Mouse (Mus musculus) testis, adult 2 months (tissue): ENCODE measurements around the gene Cactin. TPM values are rescaled to one million over a fixed set of nuclear protein-coding genes. Genes with fewer than 3 reads are reported as not detected.

Experiments used
- H3K27ac ChIP-seq: fragments of 200-500 bp; 2 replicates; pipeline ENCODE4 v1.5.1; 2012; ENCODE audit warnings: low read depth, low read length; ENCODE audit not compliant: control insufficient read depth, insufficient read depth
- H3K27me3 ChIP-seq: fragments of 200-500 bp; 2 replicates; pipeline ENCODE4 v1.6.1; 2012; ENCODE audit warnings: mild to moderate bottlenecking, low read length, moderate library complexity; ENCODE audit not compliant: control insufficient read depth, insufficient read depth
- H3K36me3 ChIP-seq: fragments of 200-500 bp; 2 replicates; pipeline ENCODE4 v1.6.1; 2012; ENCODE audit warnings: mild to moderate bottlenecking, low read length; ENCODE audit not compliant: control insufficient read depth, insufficient read depth
- H3K4me1 ChIP-seq: fragments of 200-500 bp; 2 replicates; pipeline ENCODE4 v1.6.1; 2012; ENCODE audit warnings: low read length; ENCODE audit not compliant: control insufficient read depth, insufficient read depth
- H3K4me3 ChIP-seq: fragments of 200-500 bp; 2 replicates; pipeline ENCODE4 v1.5.1; 2012; ENCODE audit warnings: low read depth, mild to moderate bottlenecking, low read length, moderate library complexity, mixed read lengths; ENCODE audit not compliant: control insufficient read depth
- CTCF ChIP-seq: fragments of 200-500 bp; IDR thresholded peaks from 2 replicates; pipeline ENCODE4 v1.5.1; 2012; ENCODE audit warnings: low read depth, mild to moderate bottlenecking, inconsistent platforms, low read length, moderate library complexity; ENCODE audit not compliant: control insufficient read depth, insufficient read depth, insufficient replicate concordance
- POLR2A ChIP-seq: fragments of 200-500 bp; IDR thresholded peaks from 2 replicates; pipeline ENCODE4 v1.6.1; 2012; ENCODE audit warnings: low read depth, mild to moderate bottlenecking, inconsistent platforms, low read length, moderate library complexity; ENCODE audit not compliant: control insufficient read depth
- polyA plus RNA-seq: library from polyadenylated mRNA; depleted of rRNA; stranded (reverse); fragments of >200 nt; gene quantifications from 2 replicates; pipeline ENCODE4 v1.2.3, GENCODE M21; 2012

Gene Cactin
- polyA plus RNA-seq, 1 experiment = 13.4 TPM

- Histone ChIP-seq H3K4me1 (peaks cover 40% of the 10 kb centered on the region), H3K27me3 (no peaks in the 10 kb centered on the region), H3K36me3 (no peaks in the 10 kb centered on the region), H3K4me3 (no peak overlapping the region), H3K27ac (peak overlapping the region; percentile 30; the same call in 1 of the 2 replicates)
- TF ChIP-seq POLR2A = no peak
- no peak for TF ChIP-seq CTCF
Measured at GRCm38 (mm10) chr10:81345162-81345534, 24.2 kb downstream of the Cactin start.

- Histone ChIP-seq H3K27ac (peak overlapping the region; percentile 50), H3K4me1 (peaks cover 35% of the 10 kb centered on the region)
- TF ChIP-seq CTCF (peak; percentile 16; the same call in 1 of the 2 replicates), POLR2A (peak; percentile 79; the same call in 1 of the 2 replicates)
Measured at GRCm38 (mm10) chr10:81346453-81347067, 25.7 kb downstream of the Cactin start.

GRCm38 (mm10) chr10:81349146-81349545 lies 28.2 kb downstream of the Cactin start:
- no peaks in the 10 kb centered on the region for H3K27me3 ChIP-seq
- TF ChIP-seq POLR2A (no peak), CTCF (no peak)
- peaks cover 32% of the 10 kb centered on the region for H3K4me1 ChIP-seq
- H3K4me3 ChIP-seq = no peak overlapping the region
- no peaks in the 10 kb centered on the region for H3K36me3 ChIP-seq
- H3K27ac ChIP-seq = no peak overlapping the region

More at GRCm38 (mm10) chr10:81346453-81347067, 25.7 kb downstream of the Cactin start:
- H3K27me3 ChIP-seq = no peaks in the 10 kb centered on the region
- H3K4me3 ChIP-seq = peak overlapping the region; percentile 82
- no peaks in the 10 kb centered on the region for H3K36me3 ChIP-seq

- Histone ChIP-seq H3K36me3 (no peaks in the 10 kb centered on the region), H3K4me3 (peak overlapping the region; percentile 83), H3K27me3 (no peaks in the 10 kb centered on the region), H3K27ac (no peak overlapping the region), H3K4me1 (peaks cover 34% of the 10 kb centered on the region)
- TF ChIP-seq CTCF = no peak
- TF ChIP-seq POLR2A = no peak
Measured at GRCm38 (mm10) chr10:81349961-81350350, 29.1 kb downstream of the Cactin start.

GRCm38 (mm10) chr10:81350351-81351063 lies 29.6 kb downstream of the Cactin start, which contains the start of gene Hmg20b:
Gene Hmg20b (minus strand): TSS chr10:81350480.
- H3K27ac ChIP-seq = peak within 1 kb of the TSS; percentile 22; the same call in 1 of the 2 replicates
- no peaks in the 10 kb centered on the region for H3K27me3 ChIP-seq
- peak within 1 kb of the TSS; percentile 83 for H3K4me3 ChIP-seq
- TF ChIP-seq CTCF (peak; percentile 59), POLR2A (no peak)
- H3K4me1 ChIP-seq = peaks cover 36% of the 10 kb centered on the region
- H3K36me3 ChIP-seq = no peaks in the 10 kb centered on the region

- Histone ChIP-seq H3K27ac (no peak overlapping the region), H3K4me3 (no peak overlapping the region), H3K4me1 (peaks cover 38% of the 10 kb centered on the region), H3K27me3 (no peaks in the 10 kb centered on the region), H3K36me3 (no peaks in the 10 kb centered on the region)
- TF ChIP-seq CTCF (no peak), POLR2A (no peak)
Measured at GRCm38 (mm10) chr10:81351678-81352291, 30.9 kb downstream of the Cactin start.
